Mouse (Mus musculus): ENCODE measurements at regions not wholly inside any gene's neighbourhood (a gene's known extent, or its start where the extent isn't known, plus 50 kb on each side); places are given as distances from the start of the nearest gene placed in this dataset.

DNA sequence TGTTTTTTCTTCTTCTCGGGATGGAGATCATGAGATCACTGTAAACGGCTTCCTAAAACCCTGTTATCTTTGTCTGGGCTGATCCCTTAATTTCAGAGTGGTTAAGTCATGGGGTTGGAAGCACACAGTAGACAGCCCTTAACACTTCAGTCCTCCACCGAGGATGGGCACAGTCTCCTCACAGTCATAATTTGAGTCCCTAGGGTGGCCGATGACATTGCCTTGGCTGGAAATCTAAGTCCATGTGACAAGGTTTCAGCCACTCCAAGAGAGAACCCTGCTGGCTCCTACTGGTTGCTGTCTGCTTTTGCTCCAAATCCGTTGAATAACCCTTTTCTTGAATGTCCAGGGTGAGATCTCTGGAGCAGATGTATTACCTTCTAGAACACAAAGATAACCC lies 152.2 kb upstream of the Ubl3 start:
- TF ChIP-seq GATA4 (IDR thresholded peaks at IDR 0.05; ENCODE audit: insufficient replicate concordance, low read length) = no peak

DNA sequence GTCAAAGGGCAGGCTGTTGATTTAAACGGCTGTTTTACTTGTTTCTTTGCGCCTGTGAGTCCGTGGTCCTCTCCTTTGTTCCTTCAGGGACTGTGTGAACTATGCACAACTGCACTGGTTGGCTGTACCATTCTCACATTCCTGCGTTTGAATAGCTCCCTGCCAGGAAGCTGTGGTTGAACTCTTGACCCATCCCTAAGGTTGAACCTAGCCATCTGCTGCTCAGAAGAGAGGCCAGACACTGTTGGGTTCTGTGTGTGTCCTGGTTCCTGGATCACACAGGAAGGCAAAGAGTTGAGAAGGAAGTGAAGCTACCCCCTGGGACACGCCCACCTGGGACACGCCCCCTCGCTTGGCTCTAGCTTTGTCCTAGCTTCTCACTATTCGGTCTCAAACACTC lies 149.3 kb upstream of the Ubl3 start:
- no peak for TF ChIP-seq GATA4 (IDR thresholded peaks at IDR 0.05; ENCODE audit: insufficient replicate concordance, low read length)

DNA sequence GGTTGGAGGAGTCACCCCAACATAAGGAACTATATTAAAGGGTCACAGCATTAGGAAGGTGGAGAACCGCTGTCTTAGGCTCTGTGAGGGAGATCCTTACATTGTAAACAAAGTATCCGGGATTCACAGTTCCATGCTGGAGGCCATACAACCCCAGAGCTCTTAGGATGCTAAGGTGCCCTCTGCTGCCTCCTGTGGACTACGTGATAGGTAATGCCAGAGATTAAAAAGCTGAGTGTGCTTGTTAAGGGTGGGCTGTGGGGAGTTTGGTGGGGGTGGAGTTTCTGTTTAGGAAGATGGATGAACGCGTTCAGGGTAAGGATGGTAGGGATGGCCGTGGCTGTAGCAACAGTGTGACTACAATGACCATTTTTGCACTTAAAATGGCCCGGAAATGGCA lies 148.4 kb upstream of the Ubl3 start:
- TF ChIP-seq GATA4 (IDR thresholded peaks at IDR 0.05; ENCODE audit: insufficient replicate concordance, low read length) = no peak

DNA sequence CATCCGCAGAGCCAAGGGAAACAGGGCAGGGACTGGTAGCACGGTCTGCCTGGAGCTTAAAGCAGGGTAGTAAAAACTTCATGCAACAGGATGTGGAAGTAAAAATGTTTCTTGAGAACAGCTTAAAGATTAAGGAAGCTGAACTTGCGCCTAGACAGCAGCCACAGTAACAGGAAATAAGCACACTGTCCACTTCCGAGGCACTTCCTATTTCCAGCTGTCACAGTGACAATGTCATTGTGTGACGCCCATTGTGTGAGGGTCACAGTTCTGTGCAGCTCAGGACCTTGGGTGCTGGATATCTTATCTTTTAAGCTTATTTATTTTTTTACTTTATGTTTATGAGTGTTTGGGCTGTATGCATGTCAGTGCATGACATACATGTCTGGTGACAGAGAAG lies 147.7 kb upstream of the Ubl3 start:
- TF ChIP-seq GATA4 (IDR thresholded peaks at IDR 0.05; ENCODE audit: insufficient replicate concordance, low read length) = peak; percentile 58; the same call in 1 of the 2 replicates

DNA sequence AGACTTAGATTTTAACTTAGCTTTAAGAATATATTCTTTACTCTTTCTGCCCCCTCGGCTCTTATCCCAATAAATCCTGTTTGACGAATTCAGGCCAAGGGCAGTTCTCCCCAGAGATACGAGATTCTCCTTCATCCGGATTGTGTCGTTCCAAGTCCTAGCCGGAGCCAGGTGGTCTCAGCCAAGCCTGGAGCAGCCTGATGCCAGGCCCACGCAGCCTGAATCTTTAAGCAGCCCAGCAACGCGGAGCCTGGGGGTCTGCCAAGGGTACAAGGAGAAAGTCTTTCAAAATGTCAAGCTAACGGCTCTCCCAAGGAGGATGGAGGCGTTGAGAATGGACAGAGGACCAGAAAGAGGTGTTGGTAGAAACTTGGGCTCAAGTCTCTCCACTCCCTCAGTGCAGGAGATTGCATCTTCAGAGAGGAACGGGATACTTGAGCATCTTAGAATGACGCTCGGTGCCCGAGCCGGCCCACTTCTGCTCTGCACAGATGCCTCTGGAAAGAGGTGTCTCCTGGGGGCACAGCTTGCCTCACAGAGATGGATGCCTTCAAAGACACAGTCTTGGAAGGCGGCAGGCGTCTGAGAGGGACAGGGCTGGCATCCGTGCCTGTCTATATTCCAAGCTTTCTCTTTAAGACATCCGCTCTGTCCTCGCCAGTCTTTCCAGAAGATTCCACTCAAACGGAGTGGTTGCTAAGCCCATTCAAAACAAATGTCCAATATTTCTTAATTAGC lies 145.2 kb upstream of the Ubl3 start:
- TF ChIP-seq GATA4 (IDR thresholded peaks at IDR 0.05; ENCODE audit: insufficient replicate concordance, low read length) = no peak

DNA sequence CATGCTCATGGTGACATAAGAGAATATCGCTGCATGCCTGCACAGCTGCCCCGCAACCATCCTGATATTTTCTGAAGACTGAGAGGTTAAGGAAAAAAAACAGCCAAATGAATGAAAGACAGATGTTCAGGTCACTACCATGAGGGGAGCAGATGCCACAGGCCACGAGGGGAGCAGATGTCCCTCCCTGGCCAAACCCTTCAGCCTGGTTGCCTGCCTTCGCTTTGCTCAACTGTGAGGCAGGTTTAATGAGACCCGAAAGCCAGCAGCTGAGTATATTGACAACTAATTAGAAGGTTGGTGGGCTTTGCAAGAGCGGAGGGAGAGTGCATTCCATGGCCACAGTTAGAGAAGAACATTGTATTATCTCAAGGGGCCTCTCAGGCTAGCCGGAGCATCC lies 141.8 kb upstream of the Ubl3 start:
- no peak for TF ChIP-seq GATA4 (IDR thresholded peaks at IDR 0.05; ENCODE audit: insufficient replicate concordance, low read length)

DNA sequence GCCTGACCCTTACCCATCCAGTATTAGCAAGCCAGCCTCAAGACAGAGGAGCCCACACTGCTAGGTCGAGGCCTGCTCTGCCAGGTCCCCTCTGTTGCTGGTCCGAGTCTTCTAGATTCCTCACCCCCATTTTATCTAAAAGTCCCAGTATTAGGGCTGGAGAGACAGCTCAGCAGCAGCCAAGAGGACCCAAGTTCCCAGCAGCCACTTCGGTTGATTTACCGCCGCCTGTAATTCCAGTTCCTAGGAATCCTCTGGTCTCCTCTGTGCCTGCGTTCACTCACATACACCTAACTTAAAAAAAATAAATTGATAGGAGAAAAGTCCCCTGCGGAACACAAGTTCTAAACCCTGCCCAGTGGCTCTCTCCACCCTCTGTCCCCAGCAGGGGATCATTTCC lies 138.9 kb upstream of the Ubl3 start:
- no peak for TF ChIP-seq GATA4 (IDR thresholded peaks at IDR 0.05; ENCODE audit: insufficient replicate concordance, low read length)

DNA sequence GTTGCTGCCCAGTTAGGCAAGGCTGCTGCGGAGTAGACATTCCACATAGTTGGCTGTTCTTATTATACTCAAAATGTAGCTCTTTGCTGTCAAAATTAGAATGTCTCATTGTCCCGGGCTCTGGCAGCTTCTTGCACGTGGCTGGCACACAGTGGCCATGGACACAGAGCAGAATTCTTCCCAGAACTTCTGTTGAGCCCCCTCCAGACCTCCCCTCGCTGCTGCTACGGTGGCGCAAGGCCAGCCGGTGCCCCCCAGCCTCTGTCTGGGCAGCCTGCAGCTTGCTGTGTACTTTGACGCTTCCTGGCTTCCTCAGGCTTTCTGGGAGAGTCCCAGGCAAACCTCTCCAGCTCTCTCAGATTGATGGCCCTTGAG lies 138.2 kb upstream of the Ubl3 start:
- TF ChIP-seq GATA4 (IDR thresholded peaks at IDR 0.05; ENCODE audit: insufficient replicate concordance, low read length) = no peak

DNA sequence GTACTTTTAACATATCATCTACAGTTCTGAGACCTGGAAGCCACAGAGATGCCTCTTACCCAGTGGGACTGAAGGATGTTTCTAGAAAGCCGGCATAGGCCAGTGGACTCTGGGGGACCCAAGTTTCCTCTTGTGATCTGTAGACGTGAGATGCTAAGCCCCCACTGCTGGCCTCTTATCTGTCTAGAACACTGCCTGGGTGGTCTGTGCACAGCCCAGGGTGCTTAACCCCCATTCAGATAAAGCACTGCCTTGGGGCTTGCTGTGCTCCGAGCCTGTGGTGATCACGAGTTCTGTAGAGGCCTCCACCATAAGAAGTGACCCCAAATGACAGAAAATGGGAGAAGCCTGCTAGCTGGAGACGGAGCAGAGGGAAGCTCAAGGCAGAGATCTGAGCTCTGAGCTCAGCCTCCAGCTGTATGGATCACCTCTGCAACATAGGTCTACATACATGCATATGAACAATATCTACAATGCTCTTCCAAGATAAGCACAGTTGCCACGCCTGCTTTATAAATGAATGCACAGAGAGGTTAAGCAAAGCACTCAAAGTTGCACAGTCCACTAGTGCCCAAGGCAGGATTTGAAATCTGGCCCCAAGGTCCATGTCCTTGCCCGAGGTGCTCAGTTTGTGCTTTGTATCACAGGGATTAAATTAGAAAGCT lies 137.7 kb upstream of the Ubl3 start:
- no peak for TF ChIP-seq GATA4 (IDR thresholded peaks at IDR 0.05; ENCODE audit: insufficient replicate concordance, low read length)

DNA sequence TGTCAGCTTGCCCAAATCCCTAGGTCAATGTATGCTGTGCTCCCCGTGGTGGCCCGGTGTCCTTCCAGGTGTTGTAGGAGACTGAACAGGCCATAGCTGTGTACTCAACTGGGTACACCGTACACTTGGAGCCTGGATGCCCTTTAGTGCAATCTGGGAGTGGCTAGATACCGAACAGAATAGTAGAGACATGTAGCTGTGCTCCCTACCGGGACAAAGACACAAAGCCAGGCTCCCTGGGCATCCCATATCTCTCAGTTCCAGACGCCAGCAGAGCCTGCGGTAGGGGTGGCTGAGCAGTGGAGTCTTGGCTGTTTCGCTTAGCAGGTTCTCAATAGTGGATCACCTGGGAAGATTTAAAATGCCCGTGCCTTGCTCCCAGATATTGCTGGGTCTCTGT lies 136.7 kb upstream of the Ubl3 start:
- TF ChIP-seq GATA4 (IDR thresholded peaks at IDR 0.05; ENCODE audit: insufficient replicate concordance, low read length) = no peak

DNA sequence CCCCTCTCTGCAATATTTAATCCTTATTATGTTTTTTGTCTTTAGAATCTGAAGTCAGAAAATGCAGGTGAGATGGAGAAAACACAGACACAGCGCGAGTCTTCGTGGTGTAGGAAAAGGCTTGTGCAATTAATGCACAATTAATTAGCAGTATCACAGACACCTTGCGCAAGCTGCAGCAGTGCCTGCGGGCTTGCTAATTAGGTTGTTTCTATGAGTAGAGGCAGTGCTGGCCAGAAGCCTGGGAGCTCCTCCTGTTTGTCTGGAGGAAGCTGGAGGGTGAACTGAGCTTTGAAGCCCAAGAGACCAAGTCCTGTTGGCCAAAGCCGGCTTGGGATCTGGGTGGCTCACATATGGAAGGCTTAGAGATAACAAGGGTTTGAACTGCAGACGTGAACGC lies 135.9 kb upstream of the Ubl3 start:
- TF ChIP-seq GATA4 (IDR thresholded peaks at IDR 0.05; ENCODE audit: insufficient replicate concordance, low read length) = no peak

DNA sequence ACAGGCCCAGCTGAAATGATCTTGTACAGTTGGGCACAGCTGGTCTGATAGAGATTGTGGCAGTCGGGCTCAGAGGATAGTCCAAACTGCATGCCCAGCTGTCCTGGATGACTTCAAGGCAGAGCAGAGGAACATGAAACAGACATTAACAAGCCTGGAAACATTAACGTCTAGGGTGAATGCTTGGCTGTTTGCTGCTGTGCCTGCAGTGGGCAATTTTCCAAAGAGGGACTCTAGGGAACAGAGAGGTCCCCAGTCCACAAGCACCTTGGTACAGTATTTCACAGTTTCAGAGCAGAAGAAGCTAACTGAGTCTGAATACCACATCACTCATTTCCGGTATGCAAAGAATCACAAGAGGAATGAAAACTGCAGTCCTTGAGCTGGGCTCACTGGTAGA lies 135.2 kb upstream of the Ubl3 start:
- no peak for TF ChIP-seq GATA4 (IDR thresholded peaks at IDR 0.05; ENCODE audit: insufficient replicate concordance, low read length)

DNA sequence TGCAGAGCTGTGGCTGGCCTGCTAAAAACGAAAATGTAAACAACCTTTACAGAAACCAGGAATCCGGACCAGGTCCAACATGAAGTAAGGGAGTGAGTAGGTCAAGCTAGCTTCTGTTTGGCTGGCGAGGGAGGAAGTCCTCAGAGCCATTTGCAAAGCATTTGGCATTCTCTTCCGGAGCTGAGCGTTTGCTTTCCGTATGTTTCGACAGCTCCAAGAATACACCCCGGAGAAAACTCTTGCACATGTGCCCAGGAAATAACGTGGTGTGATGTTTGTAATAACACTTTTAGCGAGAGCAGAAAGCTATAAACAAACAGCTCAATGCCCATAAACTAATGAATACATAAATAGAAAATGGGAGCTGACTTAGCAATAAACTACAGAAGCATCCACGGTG lies 131.6 kb upstream of the Ubl3 start:
- TF ChIP-seq GATA4 (IDR thresholded peaks at IDR 0.05; ENCODE audit: insufficient replicate concordance, low read length) = no peak

DNA sequence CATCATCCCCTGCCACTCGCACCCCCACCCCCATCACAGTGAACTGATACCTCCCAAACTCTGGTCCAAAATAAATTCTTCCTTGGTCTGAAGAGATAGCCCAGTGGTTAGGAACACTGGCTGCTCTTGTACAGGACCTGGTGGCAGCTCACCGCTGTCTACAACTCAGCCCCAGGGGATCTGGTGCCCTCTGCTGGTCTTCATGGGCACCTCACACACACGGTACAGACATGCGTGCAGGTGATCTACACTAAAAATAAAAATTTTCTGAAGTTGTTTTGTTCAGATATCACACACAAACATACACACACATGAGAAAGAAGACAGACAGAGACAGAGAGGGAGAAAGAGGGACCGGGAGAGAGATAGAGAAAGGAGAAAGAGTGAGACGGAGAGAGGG lies 130.0 kb upstream of the Ubl3 start:
- TF ChIP-seq GATA4 (IDR thresholded peaks at IDR 0.05; ENCODE audit: insufficient replicate concordance, low read length) = no peak

DNA sequence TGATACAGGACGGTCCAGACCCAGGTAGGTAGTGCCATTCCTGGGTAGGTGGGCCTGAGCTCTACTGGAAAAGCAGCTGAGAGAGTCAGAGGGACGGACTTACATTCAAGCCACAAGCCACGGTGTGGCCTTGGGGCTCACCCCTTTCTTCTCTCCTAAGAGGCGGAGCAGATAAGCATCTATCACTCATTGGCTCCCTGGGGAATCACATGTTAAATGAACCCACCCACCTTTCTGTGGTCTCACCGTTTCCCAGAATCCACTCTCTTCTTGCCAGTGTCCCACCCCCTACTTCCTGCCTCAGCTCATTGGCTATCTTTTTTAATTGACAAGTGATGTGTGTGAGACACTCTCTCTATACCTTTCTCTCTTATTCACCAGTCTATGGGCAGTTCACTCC lies 127.8 kb upstream of the Ubl3 start:
- no peak for TF ChIP-seq GATA4 (IDR thresholded peaks at IDR 0.05; ENCODE audit: insufficient replicate concordance, low read length)

DNA sequence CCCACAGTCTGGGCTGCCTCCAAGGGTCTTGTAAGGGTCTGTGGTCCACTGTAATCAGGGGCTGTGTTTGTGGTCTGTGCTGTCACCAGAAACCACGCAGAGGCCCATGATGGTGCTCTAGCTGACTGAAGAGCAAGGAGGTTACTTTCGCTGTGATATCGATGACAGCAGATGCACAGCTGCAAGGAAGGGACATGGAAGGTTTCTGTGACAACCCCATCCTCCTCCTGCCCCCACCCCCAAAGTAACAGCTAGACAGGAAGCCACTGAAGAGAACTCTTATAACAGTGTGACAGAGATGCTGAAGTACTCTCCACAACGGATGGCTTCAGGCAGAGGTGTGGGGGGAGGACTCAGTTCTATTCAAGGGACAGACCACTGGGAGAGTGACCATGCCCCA lies 127.0 kb upstream of the Ubl3 start:
- no peak for TF ChIP-seq GATA4 (IDR thresholded peaks at IDR 0.05; ENCODE audit: insufficient replicate concordance, low read length)

DNA sequence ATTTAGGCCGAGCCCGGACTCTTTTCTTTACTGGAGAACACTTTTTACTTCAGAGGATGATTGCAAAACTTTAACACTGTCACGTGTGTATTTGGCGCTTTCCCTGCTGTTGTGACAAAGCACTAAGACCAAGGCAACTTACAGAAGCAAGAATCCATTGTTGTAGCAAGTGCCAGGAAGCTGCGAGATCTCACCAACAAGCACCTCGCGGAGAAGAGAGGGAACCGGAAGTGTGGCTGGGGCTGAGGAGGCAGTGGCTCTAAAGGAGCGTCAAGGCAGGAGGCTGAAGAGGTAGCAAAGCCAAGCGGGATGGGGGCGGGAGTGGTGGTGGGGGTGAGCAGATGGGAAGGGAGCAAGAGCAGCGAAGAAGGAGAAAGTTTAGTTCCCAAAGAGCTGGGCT lies 121.7 kb upstream of the Ubl3 start:
- no peak for TF ChIP-seq GATA4 (IDR thresholded peaks at IDR 0.05; ENCODE audit: insufficient replicate concordance, low read length)
